Mouse (Mus musculus) limb, embryonic 10.5 days (tissue): ENCODE measurements around the gene E130218I03Rik. TPM values are rescaled to one million over a fixed set of nuclear protein-coding genes. Genes with fewer than 3 reads are reported as not detected.

ENCODE experiments used
- DNase-seq: peaks from one replicate; pipeline ENCODE4 v3.0.0-alpha.2; 2017; ENCODE audit warnings: low spot score
- H3K27ac ChIP-seq: fragments of 300-500 bp; sonication (generic); 2 replicates; pipeline ENCODE4 v1.5.1; 2016; ENCODE audit warnings: mild to moderate bottlenecking
- H3K27me3 ChIP-seq: fragments of 300-500 bp; sonication (generic); 2 replicates; pipeline ENCODE4 v1.6.1; 2016; ENCODE audit warnings: low read depth, mild to moderate bottlenecking; ENCODE audit not compliant: poor library complexity, severe bottlenecking
- H3K36me3 ChIP-seq: fragments of 300-500 bp; sonication (generic); 2 replicates; pipeline ENCODE4 v1.6.1; 2016; ENCODE audit warnings: mild to moderate bottlenecking, moderate library complexity
- H3K4me1 ChIP-seq: fragments of 300-500 bp; sonication (generic); 2 replicates; pipeline ENCODE4 v1.6.1; 2016
- H3K4me3 ChIP-seq: fragments of 300-500 bp; sonication (generic); 2 replicates; pipeline ENCODE4 v1.5.1; 2016; ENCODE audit warnings: mild to moderate bottlenecking, moderate library complexity
- H3K9me3 ChIP-seq: fragments of 300-500 bp; sonication (generic); replicated peaks from 2 replicates; pipeline ENCODE4 v1.6.1; 2016; ENCODE audit warnings: mild to moderate bottlenecking
- WGBS: fragments of 180-500 bp; shearing (Covaris S2); methylation state at CpG from one replicate; pipeline ENCODE4 v1.1.7; 2016; 5-methylcytosine and 5-hydroxymethylcytosine counted together
- polyA plus RNA-seq: library from polyadenylated mRNA; unstranded; fragments of >200 nt; fragmentation: Nextera tagmentation; extraction: Ambion mirVana; gene quantifications from 2 replicates; pipeline ENCODE4 v1.2.1, GENCODE M21; 2016

Gene E130218I03Rik
- polyA plus RNA-seq, 1 experiment from 2014 or later, result 0.60 TPM

- no peaks in the 10 kb centered on the region for H3K9me3 ChIP-seq
- no peaks in the 10 kb centered on the region for H3K27me3 ChIP-seq
- no peak for DNase-seq
- H3K27ac ChIP-seq, result peak overlapping the region; percentile 30; the same call in 1 of the 2 replicates
- WGBS, result 6% methylated on average over 14 of the region's 14 CpGs
- H3K36me3 ChIP-seq, result peaks cover 30% of the 10 kb centered on the region
- peak overlapping the region; percentile 34 for H3K4me3 ChIP-seq
- H3K4me1 ChIP-seq, result peaks cover 14% of the 10 kb centered on the region
These were observed 30.2 kb downstream of the E130218I03Rik start for GRCm38 (mm10) chr4:134273417-134274345.

DNA sequence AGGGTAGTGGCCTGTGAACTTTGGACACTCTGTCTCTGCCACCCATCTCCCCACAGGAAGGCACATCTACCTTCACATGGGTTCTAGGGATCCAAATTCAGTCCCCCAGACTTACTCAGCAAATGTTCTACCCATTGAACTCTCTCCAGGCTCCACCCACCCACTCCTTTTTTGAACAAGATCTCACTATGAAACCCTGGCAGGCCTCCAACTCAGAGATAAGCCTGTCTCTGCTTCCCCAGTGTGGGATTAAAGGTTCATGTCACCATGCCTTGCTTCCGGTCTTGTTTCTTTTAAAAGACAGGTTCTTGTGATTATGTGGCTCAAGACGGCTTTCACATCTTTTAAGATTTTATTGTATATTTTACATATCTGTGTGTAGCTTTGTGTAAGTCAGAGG, 41.5 kb downstream of the E130218I03Rik start:
- DNase-seq, result no peak
- H3K36me3 ChIP-seq, result peaks cover 50% of the 10 kb centered on the region
- 98% methylated on average over 2 of the region's 2 CpGs for WGBS

GRCm38 (mm10) chr4:134286226-134287167, 43.0 kb downstream of the E130218I03Rik start:
- WGBS, result 4% methylated on average over 59 of the region's 59 CpGs
- Histone ChIP-seq H3K4me1 (peaks cover 35% of the 10 kb centered on the region), H3K27ac (peak overlapping the region; percentile 100), H3K4me3 (peak overlapping the region; percentile 64), H3K27me3 (no peaks in the 10 kb centered on the region), H3K9me3 (no peaks in the 10 kb centered on the region), H3K36me3 (peaks cover 37% of the 10 kb centered on the region)
- no peak for DNase-seq

More for the DNA sequence above, 41.5 kb downstream of the E130218I03Rik start:
- no peak overlapping the region for H3K27ac ChIP-seq
- H3K4me1 ChIP-seq, result peaks cover 35% of the 10 kb centered on the region
- H3K4me3 ChIP-seq, result no peak overlapping the region
- H3K27me3 ChIP-seq, result no peaks in the 10 kb centered on the region
- H3K9me3 ChIP-seq, result no peaks in the 10 kb centered on the region

DNA sequence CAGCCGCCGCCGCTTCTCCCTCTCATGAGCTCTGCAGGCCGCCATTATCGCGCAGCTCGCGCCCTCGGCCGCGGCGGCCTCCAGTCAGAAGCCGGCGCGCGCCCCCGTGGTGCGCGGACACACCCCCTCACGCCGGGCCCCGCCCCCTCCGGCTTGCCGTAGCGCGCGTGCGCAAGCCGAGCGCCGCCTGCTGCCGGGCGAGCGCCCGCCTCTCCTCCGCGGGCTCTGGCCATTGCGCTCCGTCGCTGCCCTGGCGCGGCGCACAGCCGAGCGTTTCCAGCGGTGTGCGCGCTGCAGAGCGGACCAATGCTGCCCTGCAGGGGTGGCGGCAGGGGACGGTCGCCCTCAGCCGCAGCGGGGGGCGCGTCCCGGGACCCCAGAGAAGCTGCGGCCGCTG, 43.7 kb downstream of the E130218I03Rik start:
- peaks cover 35% of the 10 kb centered on the region for H3K4me1 ChIP-seq
- peak overlapping the region; percentile 64 for H3K4me3 ChIP-seq
- H3K27ac ChIP-seq, result peak overlapping the region; percentile 100
- H3K36me3 ChIP-seq, result peaks cover 31% of the 10 kb centered on the region
- WGBS, result under 1% methylated on average over 57 of the region's 59 CpGs
- DNase-seq, result peak; percentile 99
- H3K27me3 ChIP-seq, result no peaks in the 10 kb centered on the region
- H3K9me3 ChIP-seq, result no peaks in the 10 kb centered on the region

GRCm38 (mm10) chr4:134287575-134288025, 44.1 kb downstream of the E130218I03Rik start, which contains the start of gene Pdik1l:
Gene Pdik1l (minus strand): TSS chr4:134287895.
- H3K27ac ChIP-seq, result peak within 1 kb of the TSS; percentile 100
- H3K27me3 ChIP-seq, result peaks cover 1% of the 10 kb centered on the region; the same call in 1 of the 2 replicates
- H3K4me1 ChIP-seq, result peaks cover 35% of the 10 kb centered on the region
- H3K4me3 ChIP-seq, result peak within 1 kb of the TSS; percentile 64
- DNase-seq, result peak; percentile 86
- under 1% methylated on average over 43 of the region's 43 CpGs for WGBS
- no peaks in the 10 kb centered on the region for H3K9me3 ChIP-seq
- H3K36me3 ChIP-seq, result peaks cover 26% of the 10 kb centered on the region

DNA sequence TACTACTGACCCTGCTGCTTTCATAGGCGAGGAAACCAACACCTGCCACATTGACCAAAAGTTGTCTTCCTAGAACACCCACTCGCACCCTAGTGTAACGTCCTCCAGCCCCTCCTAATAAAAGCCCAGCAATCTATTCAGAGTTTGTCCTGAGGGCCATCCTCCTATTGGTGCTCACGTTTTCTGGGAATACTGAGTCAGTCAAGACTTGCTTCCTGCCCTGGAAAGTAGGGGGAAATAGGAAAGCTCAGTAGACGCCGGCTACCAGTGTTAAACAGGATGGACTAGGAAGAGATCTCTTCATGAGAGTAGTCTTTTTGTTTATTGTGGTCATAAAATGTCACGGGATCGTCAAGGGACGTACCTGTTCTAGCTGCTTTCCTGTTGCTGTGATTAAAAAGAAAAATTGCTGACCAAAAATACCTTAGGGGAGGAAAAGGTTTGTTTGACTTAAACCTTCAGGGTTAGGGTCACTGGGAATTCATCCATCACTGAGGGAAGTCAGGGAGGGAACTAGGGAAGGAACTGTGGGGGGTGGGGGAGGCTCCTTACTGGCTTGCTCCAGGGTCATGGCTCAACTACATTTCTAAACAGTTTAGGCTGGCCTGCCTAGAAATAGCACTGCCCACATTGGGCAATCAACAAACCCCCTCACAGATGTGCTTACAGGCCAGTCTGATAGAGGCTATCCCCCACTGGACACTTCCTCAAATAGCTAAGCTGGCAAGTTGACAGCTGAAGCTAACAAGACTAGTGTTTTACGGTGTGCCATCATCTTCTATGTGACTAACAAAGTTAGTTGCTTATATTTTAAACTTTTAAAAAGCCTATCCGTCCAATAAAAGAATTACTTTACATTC, 45.2 kb downstream of the E130218I03Rik start:
- 32% methylated on average over 11 of the region's 11 CpGs for WGBS
- Histone ChIP-seq H3K27ac (peak overlapping the region; percentile 100), H3K36me3 (peaks cover 16% of the 10 kb centered on the region), H3K27me3 (peaks cover 12% of the 10 kb centered on the region), H3K4me1 (peaks cover 35% of the 10 kb centered on the region), H3K9me3 (no peaks in the 10 kb centered on the region), H3K4me3 (peak overlapping the region; percentile 64)
- DNase-seq, result no peak

GRCm38 (mm10) chr4:134292067-134292466, 48.6 kb downstream of the E130218I03Rik start:
- DNase-seq, result peak; percentile 93
- H3K4me1 ChIP-seq, result peaks cover 23% of the 10 kb centered on the region
- H3K27me3 ChIP-seq, result peaks cover 18% of the 10 kb centered on the region
- WGBS, result 27% methylated on average over 7 of the region's 7 CpGs
- no peaks in the 10 kb centered on the region for H3K9me3 ChIP-seq
- no peak overlapping the region for H3K27ac ChIP-seq
- no peak overlapping the region for H3K4me3 ChIP-seq
- H3K36me3 ChIP-seq, result no peaks in the 10 kb centered on the region

DNA sequence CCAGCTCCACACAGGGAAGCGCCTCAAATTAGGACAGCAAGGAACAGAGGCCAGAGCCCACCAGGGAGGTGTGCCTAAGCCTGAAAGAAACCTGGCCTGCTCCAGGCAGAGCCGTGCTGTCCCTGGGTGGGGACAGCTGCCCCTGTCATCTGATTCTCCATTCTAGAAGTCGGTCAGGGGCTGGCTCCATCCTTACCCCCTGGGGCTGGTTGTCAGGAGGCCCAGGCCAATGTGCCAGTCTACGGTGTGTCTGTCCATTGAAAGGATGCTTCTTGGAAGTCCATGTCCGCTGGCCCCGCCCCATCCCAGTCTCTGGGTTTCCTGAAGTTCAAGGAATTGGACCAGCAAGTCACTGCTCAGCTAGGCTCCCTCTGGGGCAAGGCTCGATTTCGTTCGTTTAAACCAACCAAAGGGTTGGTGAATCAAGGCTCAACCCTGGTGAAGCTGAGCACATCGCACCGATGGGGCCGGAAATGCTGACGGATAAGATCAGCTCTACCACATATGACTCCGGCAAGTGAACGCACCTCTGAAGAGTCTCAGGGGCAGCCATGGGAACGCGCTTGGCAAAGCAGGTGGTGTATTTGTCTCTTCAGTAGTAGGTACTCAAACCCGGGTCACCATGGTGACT, 49.7 kb downstream of the E130218I03Rik start:
- Histone ChIP-seq H3K36me3 (no peaks in the 10 kb centered on the region), H3K27ac (no peak overlapping the region), H3K4me1 (peaks cover 12% of the 10 kb centered on the region), H3K4me3 (no peak overlapping the region), H3K9me3 (no peaks in the 10 kb centered on the region), H3K27me3 (peaks cover 18% of the 10 kb centered on the region)
- 72% methylated on average over 18 of the region's 18 CpGs for WGBS
- no peak for DNase-seq

- H3K36me3 ChIP-seq, result no peaks in the 10 kb centered on the region
- H3K27ac ChIP-seq, result no peak overlapping the region
- H3K4me3 ChIP-seq, result no peak overlapping the region
- H3K9me3 ChIP-seq, result no peaks in the 10 kb centered on the region
- DNase-seq, result no peak
- H3K4me1 ChIP-seq, result peaks cover 7% of the 10 kb centered on the region
- peaks cover 18% of the 10 kb centered on the region for H3K27me3 ChIP-seq
- 55% methylated on average over 9 of the region's 9 CpGs for WGBS
These were observed 50.3 kb downstream of the E130218I03Rik start for GRCm38 (mm10) chr4:134293692-134294163.
